In the genomic region with DNA sequence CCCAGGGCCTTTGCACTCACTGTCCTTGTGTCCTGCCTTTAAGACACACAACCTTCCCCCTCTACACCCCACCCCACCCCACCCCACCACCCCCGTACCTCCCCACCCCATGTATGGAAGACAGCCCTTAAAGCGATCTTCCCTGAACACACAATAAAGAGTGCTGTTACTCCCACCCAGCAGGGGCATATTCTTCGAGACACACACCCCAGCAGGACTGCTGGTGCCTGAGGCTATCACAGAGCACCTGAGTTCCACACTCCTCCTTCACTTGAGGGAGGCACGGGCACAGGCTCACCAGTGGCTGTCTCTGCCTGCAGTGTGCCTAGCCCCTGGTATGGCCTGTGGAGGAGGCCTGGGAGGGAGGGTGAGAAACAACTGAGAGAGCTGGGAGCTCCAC, we compare ENCODE assay signal across 19 mouse cellular contexts.
DNase-seq lines count a peak whose midpoint lies in the region; ATAC-seq lines count a peak whose summit lies in the region.
"Had no signal": no experiment of that assay in that cellular context is flagged by ENCODE, and none has a peak within 500 bp of the region (broad histone marks: within the 10 kb centered on the region; RNA-seq: fewer than 3 reads in every experiment).

No protein-coding gene starts in this region.

- DNase-seq in heart, embryonic 10.5 days (ENCODE audit: low spot score), result no peak
- no peak for DNase-seq in heart, adult 11 months
- no peak for DNase-seq in neural tube, embryonic 11.5 days (ENCODE audit: low spot score)
- DNase-seq in neural tube, embryonic 10.5 days (ENCODE audit: extremely low spot score, low spot score), result no peak
- DNase-seq in R1 (ENCODE audit: low read depth, low spot score), result peak; percentile 76
- no peak for DNase-seq in c-Kit-positive CD71-positive TER-119-positive erythroid progenitor cells, embryonic 14.5 days (ENCODE audit: low spot score)
- DNase-seq: adrenal gland, adult 8-10 months; cerebellum, adult 9-11 months; gastrocnemius, postnatal 36 days; kidney, adult 9 months; kidney, postnatal 36 days; layer of hippocampus, adult 9-11 months; lung, adult 18-20 months; lung, postnatal 14 days; right cerebral cortex, postnatal 25 days had no signal

- H3K9me3 ChIP-seq in heart, embryonic 10.5 days, result no peaks in the 10 kb centered on the region
- H3K9me3 ChIP-seq in neural tube, embryonic 11.5 days (ENCODE audit: control insufficient read depth, low read length), result no peaks in the 10 kb centered on the region
- no peaks in the 10 kb centered on the region for H3K9me3 ChIP-seq in forebrain, embryonic 15.5 days
- H3K9me3 ChIP-seq: hindbrain, embryonic 12.5 days; intestine, embryonic 15.5 days had no signal

- H3K4me1 ChIP-seq in heart, embryonic 10.5 days, result peaks cover 56% of the 10 kb centered on the region
- H3K4me1 ChIP-seq in neural tube, embryonic 11.5 days (ENCODE audit: control insufficient read depth, insufficient read depth, low read length), result peaks cover 43% of the 10 kb centered on the region
- peaks cover 55% of the 10 kb centered on the region for H3K4me1 ChIP-seq in forebrain, embryonic 15.5 days

- no peaks in the 10 kb centered on the region for H3K27me3 ChIP-seq in heart, embryonic 10.5 days (ENCODE audit: insufficient read depth, poor library complexity, severe bottlenecking)
- no peaks in the 10 kb centered on the region for H3K27me3 ChIP-seq in neural tube, embryonic 11.5 days (ENCODE audit: control insufficient read depth, insufficient read depth, low read length)
- H3K27me3 ChIP-seq in forebrain, embryonic 15.5 days, result no peaks in the 10 kb centered on the region
- H3K27me3 ChIP-seq: hindbrain, embryonic 12.5 days; intestine, embryonic 15.5 days had no signal

- peak overlapping the region; percentile 30; the same call in 1 of the 2 replicates for H3K27ac ChIP-seq in heart, embryonic 10.5 days
- 0 out of 2 replicates have a peak overlapping the region, but pooled peaks have one; percentile 81 for H3K27ac ChIP-seq in neural tube, embryonic 11.5 days (ENCODE audit: low read depth, low read length)
- H3K27ac ChIP-seq in forebrain, embryonic 15.5 days (replicated peaks), result peak overlapping the region; percentile 85
- H3K27ac ChIP-seq: intestine, embryonic 15.5 days had no signal

- no peak overlapping the region for H3K9ac ChIP-seq in neural tube, embryonic 11.5 days (ENCODE audit: low read length)
- H3K9ac ChIP-seq in forebrain, embryonic 15.5 days (replicated peaks), result no peak overlapping the region
- H3K9ac ChIP-seq: hindbrain, embryonic 12.5 days; intestine, embryonic 15.5 days had no signal

- WGBS in heart, embryonic 10.5 days, result 54% methylated on average over 4 of the region's 4 CpGs
- WGBS in neural tube, embryonic 11.5 days, result 50% methylated on average over 4 of the region's 4 CpGs
- 49% methylated on average over 4 of the region's 4 CpGs for WGBS in forebrain, embryonic 15.5 days

- H3K4me3 ChIP-seq in heart, embryonic 10.5 days, result no peak overlapping the region
- no peak overlapping the region for H3K4me3 ChIP-seq in neural tube, embryonic 11.5 days (ENCODE audit: low read depth, low read length)
- no peak overlapping the region for H3K4me3 ChIP-seq in forebrain, embryonic 15.5 days
- H3K4me3 ChIP-seq: hindbrain, embryonic 12.5 days; intestine, embryonic 15.5 days had no signal

- no peak overlapping the region for H3K4me2 ChIP-seq in neural tube, embryonic 11.5 days (ENCODE audit: low read depth)
- H3K4me2 ChIP-seq in forebrain, embryonic 15.5 days (replicated peaks), result no peak overlapping the region
- H3K4me2 ChIP-seq: hindbrain, embryonic 12.5 days; intestine, embryonic 15.5 days; liver, embryonic 11.5 days had no signal

- no peak for ATAC-seq in neural tube, embryonic 11.5 days (ENCODE audit: insufficient read depth, low FRiP score, low TSS enrichment)
- ATAC-seq in forebrain, embryonic 15.5 days (replicated peaks), result no peak
- ATAC-seq: intestine, embryonic 15.5 days had no signal

- no peaks in the 10 kb centered on the region for H3K36me3 ChIP-seq in heart, embryonic 10.5 days
- H3K36me3 ChIP-seq in neural tube, embryonic 11.5 days (ENCODE audit: control insufficient read depth, insufficient read depth, low read length), result no peaks in the 10 kb centered on the region
- H3K36me3 ChIP-seq in forebrain, embryonic 15.5 days, result no peaks in the 10 kb centered on the region
- H3K36me3 ChIP-seq: hindbrain, embryonic 12.5 days; intestine, embryonic 15.5 days had no signal

Comparison
In these comparisons a context has a peak if more than half of its experiments do, and no peak if none do; other contexts are left out.
1. H3K27ac ChIP-seq: peak in every context shown above with its lines; median percentile 85 in forebrain, embryonic 15.5 days; 81 in neural tube, embryonic 11.5 days; 30 in heart, embryonic 10.5 days.